ENCODE assay signal across 8 mouse cellular contexts in genomic region chr7:140942341-140942740, GRCm38 (mm10). TPM values are rescaled to one million over a fixed set of nuclear protein-coding genes. Genes with fewer than 3 reads are reported as not detected.
DNase-seq lines count a peak whose midpoint lies in the region; ATAC-seq and TF ChIP-seq lines count a peak whose summit lies in the region.

No protein-coding gene starts in this region.

- peaks cover 2% of the 10 kb centered on the region; the same call in 1 of the 2 replicates for H3K4me1 ChIP-seq in heart, embryonic 11.5 days (ENCODE audit: control insufficient read depth, insufficient read depth, low read length)
- H3K4me1 ChIP-seq in G1E (ENCODE audit: insufficient read depth, low read depth, low read length): peaks cover 60% of the 10 kb centered on the region
- H3K4me1 ChIP-seq in hindbrain, embryonic 11.5 days (replicated peaks; ENCODE audit: control insufficient read depth, insufficient read depth, low read length): no peaks in the 10 kb centered on the region
- peaks cover 32% of the 10 kb centered on the region for H3K4me1 ChIP-seq in midbrain, embryonic 10.5 days

- peak overlapping the region; percentile 85 for H3K27ac ChIP-seq in heart, embryonic 11.5 days (ENCODE audit: low read depth, low read length)
- no peak overlapping the region for H3K27ac ChIP-seq in hindbrain, embryonic 11.5 days (ENCODE audit: low read depth, low read length)
- peak overlapping the region; percentile 90 for H3K27ac ChIP-seq in midbrain, embryonic 10.5 days (replicated peaks)

- 61% methylated on average over 9 of the region's 9 CpGs for WGBS in heart, embryonic 11.5 days (ENCODE audit: insufficient replicate concordance)
- 59% methylated on average over 9 of the region's 9 CpGs for WGBS in hindbrain, embryonic 11.5 days
- WGBS in midbrain, embryonic 10.5 days: 68% methylated on average over 9 of the region's 9 CpGs

- H3K27me3 ChIP-seq in heart, embryonic 11.5 days (ENCODE audit: control insufficient read depth, insufficient read depth, low read length): peaks cover 3% of the 10 kb centered on the region; the same call in 1 of the 2 replicates
- peaks cover 6% of the 10 kb centered on the region for H3K27me3 ChIP-seq in G1E (ENCODE audit: insufficient read depth, low read length)
- no peaks in the 10 kb centered on the region; the same call in 1 of the 2 replicates for H3K27me3 ChIP-seq in hindbrain, embryonic 11.5 days (ENCODE audit: control insufficient read depth, insufficient read depth, low read length)
- H3K27me3 ChIP-seq in midbrain, embryonic 10.5 days (ENCODE audit: low read depth, poor library complexity, severe bottlenecking): 0 out of 2 replicates have a peak, but pooled peaks cover 13% of the 10 kb centered on the region

- no peaks in the 10 kb centered on the region for H3K36me3 ChIP-seq in heart, embryonic 11.5 days (ENCODE audit: control insufficient read depth, insufficient read depth, low read length)
- peaks cover 50% of the 10 kb centered on the region for H3K36me3 ChIP-seq in G1E (replicated peaks)
- H3K36me3 ChIP-seq in hindbrain, embryonic 11.5 days (ENCODE audit: control insufficient read depth, insufficient read depth, low read length): no peaks in the 10 kb centered on the region
- peaks cover 25% of the 10 kb centered on the region for H3K36me3 ChIP-seq in midbrain, embryonic 10.5 days

- intact Hi-C loops in heart, postnatal 25 days (cut with DNase I): no loop called here

- no peak for DNase-seq in heart, postnatal 25 days (ENCODE audit: low spot score)
- DNase-seq in G1E (ENCODE audit: low spot score): no peak
- DNase-seq in hindbrain, embryonic 11.5 days (ENCODE audit: low spot score): no peak
- DNase-seq in midbrain, embryonic 10.5 days (ENCODE audit: low spot score): no peak
- DNase-seq in cerebellum, adult 11 months: no peak
- DNase-seq in testis, postnatal 10 days (ENCODE audit: low spot score): no peak
- no peak for DNase-seq in layer of hippocampus, postnatal 25 days (ENCODE audit: extremely low spot score in 1 of 2, low spot score in 1 of 2)

- no peak for ATAC-seq in heart, embryonic 11.5 days (replicated peaks; ENCODE audit: insufficient number of reproducible peaks, low FRiP score, low TSS enrichment)
- ATAC-seq in G1E (ENCODE audit: extremely low read depth, insufficient number of reproducible peaks, low FRiP score, poor library complexity, severe bottlenecking): no peak
- ATAC-seq in hindbrain, embryonic 11.5 days (ENCODE audit: low FRiP score): peak; percentile 12; the same call in 1 of the 2 replicates

- no peak for TF ChIP-seq CTCF in G1E (IDR thresholded peaks at IDR 0.05; ENCODE audit: low read depth, low read length)

- peak overlapping the region; percentile 53 for H3K4me3 ChIP-seq in heart, embryonic 11.5 days (ENCODE audit: low read depth, low read length)
- peak overlapping the region; percentile 72 for H3K4me3 ChIP-seq in G1E (ENCODE audit: low read depth, low read length)
- H3K4me3 ChIP-seq in hindbrain, embryonic 11.5 days (ENCODE audit: low read depth, low read length): peak overlapping the region; percentile 39
- peak overlapping the region; percentile 65 for H3K4me3 ChIP-seq in midbrain, embryonic 10.5 days

- no peaks in the 10 kb centered on the region for H3K9me3 ChIP-seq in heart, embryonic 11.5 days (replicated peaks; ENCODE audit: control insufficient read depth, low read length)
- no peaks in the 10 kb centered on the region for H3K9me3 ChIP-seq in G1E (replicated peaks)
- no peaks in the 10 kb centered on the region for H3K9me3 ChIP-seq in hindbrain, embryonic 11.5 days (ENCODE audit: control insufficient read depth, low read length)
- no peaks in the 10 kb centered on the region for H3K9me3 ChIP-seq in midbrain, embryonic 10.5 days (replicated peaks)

- H3K9ac ChIP-seq in heart, embryonic 11.5 days (ENCODE audit: low read depth, low read length): peak overlapping the region; percentile 86
- peak overlapping the region; percentile 59; the same call in 1 of the 2 replicates for H3K9ac ChIP-seq in hindbrain, embryonic 11.5 days (ENCODE audit: low read depth, low read length)

- H3K4me2 ChIP-seq in heart, embryonic 11.5 days: peak overlapping the region; percentile 79
- H3K4me2 ChIP-seq in hindbrain, embryonic 11.5 days (replicated peaks; ENCODE audit: low read depth, low read length): peak overlapping the region; percentile 43

RNA-seq across cellular contexts. Expression of gene Pgghg, which starts 1.1 kb away (rescaled TPM):
- polyA plus RNA-seq in heart, embryonic 11.5 days (2014; fragmentation: Nextera tagmentation; extraction: Ambion mirVana): 11.1 and 12.0 TPM in 2 replicates
- 1 to 10 TPM; 4.6 to 5.2 TPM for total RNA-seq in heart, postnatal 25 days (2021)
- total RNA-seq in G1E (2014; fragmentation: Nextera tagmentation) (7.5 and 8.1 TPM in 2 replicates), G1E (2017) (9.0 and 10.0 TPM in 2 replicates)
- polyA plus RNA-seq in G1E (2012): 5.6 and 6.7 TPM in 2 replicates
- polyA plus RNA-seq in hindbrain, embryonic 11.5 days (2014; fragmentation: Nextera tagmentation; extraction: Ambion mirVana): 9.7 and 10.6 TPM in 2 replicates
- 15.4 and 17.1 TPM in 2 replicates for polyA plus RNA-seq in midbrain, embryonic 10.5 days (2016; fragmentation: Nextera tagmentation; extraction: Ambion mirVana)
- 1 to 10 TPM; 4.0 to 7.1 TPM for total RNA-seq in layer of hippocampus, postnatal 25 days (2021)

RNA-seq across cellular contexts. Expression of gene Ifitm5, which starts 7.8 kb away (rescaled TPM):
- polyA plus RNA-seq in heart, embryonic 11.5 days (2014; fragmentation: Nextera tagmentation; extraction: Ambion mirVana): 0.34 TPM in 1 of 2 replicates, not detected in the other
- total RNA-seq in heart, postnatal 25 days (2021): under 1 TPM; 0.47 to 0.59 TPM
- total RNA-seq in G1E (2014; fragmentation: Nextera tagmentation): 1.6 TPM in 1 of 2 replicates, not detected in the other
- total RNA-seq in G1E (2017): 0.35 and 1.2 TPM in 2 replicates
- 0.16 and 0.32 TPM in 2 replicates for polyA plus RNA-seq in G1E (2012)
- polyA plus RNA-seq in hindbrain, embryonic 11.5 days (2014; fragmentation: Nextera tagmentation; extraction: Ambion mirVana): 0.27 and 0.54 TPM in 2 replicates
- 1.2 and 1.3 TPM in 2 replicates for polyA plus RNA-seq in midbrain, embryonic 10.5 days (2016; fragmentation: Nextera tagmentation; extraction: Ambion mirVana)
- not detected for total RNA-seq in layer of hippocampus, postnatal 25 days (2021)

RNA-seq across cellular contexts. Expression of gene Gm45717, which starts 13.4 kb away (rescaled TPM):
- 0.46 TPM in 1 of 2 replicates, not detected in the other for polyA plus RNA-seq in heart, embryonic 11.5 days (2014; fragmentation: Nextera tagmentation; extraction: Ambion mirVana)
- not detected for total RNA-seq in heart, postnatal 25 days (2021)
- total RNA-seq in G1E (2014; fragmentation: Nextera tagmentation) (not detected in 2 replicates), G1E (2017) (not detected in 2 replicates)
- polyA plus RNA-seq in G1E (2012): not detected in 2 replicates
- polyA plus RNA-seq in hindbrain, embryonic 11.5 days (2014; fragmentation: Nextera tagmentation; extraction: Ambion mirVana): not detected in 2 replicates
- polyA plus RNA-seq in midbrain, embryonic 10.5 days (2016; fragmentation: Nextera tagmentation; extraction: Ambion mirVana): 0.42 TPM in 1 of 2 replicates, not detected in the other
- total RNA-seq in layer of hippocampus, postnatal 25 days (2021): not detected

RNA-seq across cellular contexts. Expression of gene Ifitm2, which starts 13.4 kb away (rescaled TPM):
- polyA plus RNA-seq in heart, embryonic 11.5 days (2014; fragmentation: Nextera tagmentation; extraction: Ambion mirVana): 420 and 429 TPM in 2 replicates
- 100 to 1,000 TPM in 1 of 2 experiments, 10 to 100 TPM in 1; 96.7 to 116 TPM for total RNA-seq in heart, postnatal 25 days (2021)
- total RNA-seq in G1E (2014; fragmentation: Nextera tagmentation) (239 and 256 TPM in 2 replicates), G1E (2017) (205 and 220 TPM in 2 replicates)
- polyA plus RNA-seq in G1E (2012): 129 and 161 TPM in 2 replicates
- 290 and 308 TPM in 2 replicates for polyA plus RNA-seq in hindbrain, embryonic 11.5 days (2014; fragmentation: Nextera tagmentation; extraction: Ambion mirVana)
- polyA plus RNA-seq in midbrain, embryonic 10.5 days (2016; fragmentation: Nextera tagmentation; extraction: Ambion mirVana): 305 and 352 TPM in 2 replicates
- total RNA-seq in layer of hippocampus, postnatal 25 days (2021): 10 to 100 TPM in 1 of 2 experiments, 1 to 10 TPM in 1; 9.7 to 13.4 TPM

RNA-seq across cellular contexts. Expression of gene Nlrp6, which starts 21.6 kb away (rescaled TPM):
- not detected in 2 replicates for polyA plus RNA-seq in heart, embryonic 11.5 days (2014; fragmentation: Nextera tagmentation; extraction: Ambion mirVana)
- not detected for total RNA-seq in heart, postnatal 25 days (2021)
- total RNA-seq in G1E (2014; fragmentation: Nextera tagmentation): not detected in 2 replicates
- total RNA-seq in G1E (2017): 0.11 and 0.12 TPM in 2 replicates
- 0.07 and 0.08 TPM in 2 replicates for polyA plus RNA-seq in G1E (2012)
- polyA plus RNA-seq in hindbrain, embryonic 11.5 days (2014; fragmentation: Nextera tagmentation; extraction: Ambion mirVana): 0.06 and 0.17 TPM in 2 replicates
- polyA plus RNA-seq in midbrain, embryonic 10.5 days (2016; fragmentation: Nextera tagmentation; extraction: Ambion mirVana): 0.05 and 0.07 TPM in 2 replicates
- under 1 TPM; 0.21 to 0.37 TPM for total RNA-seq in layer of hippocampus, postnatal 25 days (2021)
